Mouse (Mus musculus) cerebellum, adult 9-10 months (tissue): ENCODE results near the gene Tspan10.
"Not testable (repeated sequence)": the region's sequence is repeated elsewhere in the genome, so short reads cannot be mapped to it uniquely, and the experiment has no call there.

Experiments used
- DNase-seq: peaks from one replicate; pipeline ENCODE4 v3.0.0; 2022

The Tspan10 gene

DNA sequence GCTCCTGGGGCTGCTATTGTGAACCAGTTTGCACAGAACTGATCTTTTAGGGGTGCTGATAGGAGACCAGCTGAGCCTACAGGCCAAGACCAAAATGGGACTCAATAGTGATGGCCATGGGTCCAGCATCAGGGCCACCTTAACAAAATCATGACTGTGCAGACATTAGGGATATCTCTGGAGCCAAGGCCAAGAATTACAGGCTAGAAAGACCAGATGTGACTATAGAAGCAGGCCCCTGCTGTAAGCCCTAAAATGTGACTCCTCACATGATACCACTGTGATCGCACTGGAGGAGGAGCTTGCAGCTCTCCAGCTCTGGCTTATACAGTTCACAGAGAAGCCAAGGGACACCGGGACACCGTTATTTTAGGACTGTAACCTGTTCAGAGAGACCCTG is at the start of gene Tspan10:
TSS of gene Tspan10 (plus strand) at position 301 of the 400 bp plus-strand sequence.
- no peak for DNase-seq

DNA sequence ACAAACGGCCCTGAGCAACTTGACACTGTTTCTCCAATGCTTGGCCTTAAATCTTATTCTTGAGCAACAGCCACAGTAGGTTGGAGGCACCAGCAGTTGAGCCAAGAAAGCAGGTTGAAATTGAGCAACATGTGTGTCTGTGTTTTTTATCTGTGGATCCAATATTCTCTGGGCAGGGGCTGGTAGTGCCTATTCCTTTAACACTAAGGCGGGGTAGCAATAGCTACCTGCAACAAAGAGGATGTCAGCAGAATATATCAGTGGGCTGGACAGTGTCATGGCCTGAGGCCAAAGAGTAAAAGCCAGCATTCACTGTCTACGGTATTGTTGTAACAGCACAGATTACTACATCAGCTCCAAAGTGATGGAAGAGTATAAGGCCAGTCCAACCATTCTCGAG is 46.8 kb upstream of the Tspan10 start:
- DNase-seq = no peak

DNA sequence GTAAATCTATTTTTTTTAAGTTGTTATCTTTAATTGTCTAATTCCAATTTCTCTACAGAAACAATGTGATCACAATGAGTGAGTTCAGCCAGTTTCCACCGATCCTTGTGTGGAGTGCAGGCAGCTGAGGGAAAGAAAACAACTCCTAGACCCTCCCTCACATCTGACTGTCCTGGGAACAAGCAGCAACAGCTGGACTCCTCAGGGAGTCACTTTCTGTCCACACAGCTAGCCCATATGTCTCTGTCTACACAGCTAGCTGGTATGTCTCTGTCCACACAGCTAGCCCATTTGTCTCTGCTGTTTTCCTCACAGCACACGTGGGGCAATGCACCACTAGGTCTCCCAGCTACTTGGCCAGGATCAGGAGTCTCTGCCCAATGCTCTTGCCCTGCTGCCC is 44.8 kb upstream of the Tspan10 start:
- no peak for DNase-seq

GRCm38 (mm10) chr11:120399319-120399718 is 43.1 kb upstream of the Tspan10 start:
- no peak for DNase-seq

DNA sequence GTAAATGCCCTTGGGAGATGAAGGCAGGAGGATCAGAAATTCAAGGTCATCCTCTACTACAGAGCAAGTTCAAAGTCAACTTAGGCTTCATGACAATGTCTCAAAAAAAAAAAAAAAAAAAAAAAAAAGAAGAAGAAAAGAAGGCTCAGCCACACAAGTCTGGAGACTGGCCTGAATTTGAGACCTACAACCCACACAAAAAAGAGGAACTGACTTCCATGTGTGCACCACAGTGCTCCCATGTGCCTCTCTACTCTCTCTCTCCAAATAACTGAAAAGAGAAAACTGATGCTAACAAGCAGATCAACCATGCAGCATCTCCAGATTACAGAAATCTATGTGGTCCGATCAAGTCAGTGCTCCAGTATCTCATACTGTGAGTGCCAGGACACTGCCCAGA is 37.6 kb upstream of the Tspan10 start:
- no peak for DNase-seq

- DNase-seq = no peak
These were observed 36.6 kb upstream of the Tspan10 start for GRCm38 (mm10) chr11:120405867-120406266.

DNA sequence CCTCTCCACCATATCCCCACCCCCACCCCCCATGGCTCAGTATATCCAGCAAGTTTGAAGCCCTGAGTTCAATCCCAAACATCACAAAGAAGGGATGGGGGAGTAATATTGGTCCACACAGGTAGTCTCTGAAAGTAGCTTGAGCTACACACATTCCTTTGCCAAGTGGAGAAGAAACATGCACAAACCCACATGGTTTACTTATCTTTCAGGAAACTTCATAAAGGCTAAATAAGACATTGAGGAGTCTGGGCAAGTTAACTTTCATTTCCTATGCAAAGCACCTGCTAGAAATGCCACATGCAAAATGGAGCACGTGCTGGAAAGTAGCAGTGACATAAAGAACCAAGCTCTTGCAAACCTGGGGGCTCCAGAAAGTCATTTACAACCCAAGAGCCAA is 36.0 kb upstream of the Tspan10 start:
- no peak for DNase-seq

GRCm38 (mm10) chr11:120413621-120414020 is 28.8 kb upstream of the Tspan10 start:
- not testable (repeated sequence) for DNase-seq

- no peak for DNase-seq
These were observed 24.6 kb upstream of the Tspan10 start for GRCm38 (mm10) chr11:120417852-120418251.

- DNase-seq = no peak
These were observed 23.9 kb upstream of the Tspan10 start for GRCm38 (mm10) chr11:120418592-120418991.

DNA sequence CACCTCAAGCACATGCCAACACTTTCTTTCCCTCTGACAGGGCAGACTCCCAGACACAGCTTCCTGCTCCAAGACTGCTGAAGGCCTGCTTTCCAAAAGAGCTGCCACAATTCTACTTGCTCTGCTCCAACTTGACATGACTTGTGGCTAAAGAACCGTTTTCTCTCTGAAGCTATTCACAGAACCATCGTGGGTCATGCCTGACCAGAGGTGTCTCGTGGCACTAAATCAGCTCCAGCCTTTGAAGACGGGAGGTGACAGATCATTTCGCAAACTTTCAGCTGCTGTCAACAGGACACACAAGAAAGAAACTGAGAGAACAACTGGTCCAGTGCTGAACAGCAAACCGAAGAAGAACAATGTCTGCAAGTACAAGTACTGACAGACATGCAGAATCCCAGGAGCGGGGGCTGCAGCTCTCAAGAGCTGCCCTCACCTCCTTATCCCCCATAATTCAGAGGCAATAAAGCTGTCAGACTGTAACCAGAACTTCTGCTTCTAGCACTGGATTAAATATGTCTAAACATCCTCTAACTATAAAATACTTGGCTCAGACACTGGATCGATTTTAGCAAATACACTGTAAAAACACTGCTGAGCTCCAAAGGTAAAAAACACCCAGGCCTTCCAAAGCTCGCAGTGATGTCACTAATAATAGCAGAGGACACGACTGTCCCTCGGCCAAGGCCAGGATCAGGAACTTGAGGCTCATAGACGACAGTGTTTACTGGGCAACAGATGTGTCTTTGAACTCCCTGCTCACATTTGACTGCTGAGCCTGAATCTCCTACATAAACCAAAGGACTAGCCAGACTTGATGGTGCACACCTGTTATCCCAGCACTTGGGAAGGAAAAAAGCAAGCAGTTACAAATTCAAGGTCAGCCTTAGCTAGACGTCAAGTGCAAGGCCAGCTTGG is 19.5 kb upstream of the Tspan10 start:
- no peak for DNase-seq

DNA sequence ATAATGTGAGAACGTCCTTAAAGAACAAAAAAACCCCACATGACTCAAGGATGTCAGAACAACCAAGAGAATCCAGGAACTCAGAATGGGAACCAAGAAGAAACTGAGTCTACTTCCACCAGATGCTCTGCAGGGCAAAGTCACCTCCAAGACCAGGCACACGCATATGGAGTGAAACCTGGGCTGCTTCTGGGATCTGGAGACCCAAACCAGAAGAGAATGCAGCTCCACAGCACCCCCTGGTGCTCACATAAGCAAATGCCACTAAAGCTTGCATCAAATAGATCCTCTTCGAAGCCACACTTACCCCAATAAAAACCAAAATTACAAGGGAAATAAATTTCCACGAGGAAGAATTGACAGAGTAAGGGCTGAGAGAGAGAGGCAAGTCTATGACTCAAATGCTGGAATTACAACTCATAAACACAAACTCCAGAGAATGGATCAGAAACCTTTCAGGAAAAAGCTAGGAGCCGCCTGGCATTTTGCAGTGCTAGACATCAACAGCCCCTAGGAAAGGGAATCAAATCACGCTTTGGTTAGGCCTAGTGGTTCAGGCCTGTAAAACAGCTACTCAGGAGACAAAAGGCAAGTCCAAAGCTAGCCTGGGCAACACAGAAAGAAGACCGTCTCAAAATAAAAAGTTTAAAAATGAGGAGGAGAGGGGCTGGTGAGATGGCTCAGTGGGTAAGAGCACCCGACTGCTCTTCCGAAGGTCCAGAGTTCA is 18.7 kb upstream of the Tspan10 start:
- peak; percentile 55 for DNase-seq

GRCm38 (mm10) chr11:120426727-120427126 is 15.7 kb upstream of the Tspan10 start:
- no peak for DNase-seq

- DNase-seq = peak; percentile 82
These were observed 5.1 kb upstream of the Tspan10 start, which contains the start of gene Nploc4 for GRCm38 (mm10) chr11:120437152-120437856. Gene Nploc4 (minus strand): TSS chr11:120437708.

- no peak for DNase-seq
These were observed 4.5 kb upstream of the Tspan10 start for GRCm38 (mm10) chr11:120437857-120438385.

- DNase-seq = no peak
These were observed 379 bp downstream of the Tspan10 start for GRCm38 (mm10) chr11:120442765-120443280.

- no peak for DNase-seq
These were observed 1.7 kb downstream of the Tspan10 start for GRCm38 (mm10) chr11:120444106-120444505.

GRCm38 (mm10) chr11:120445475-120445874 is 3.0 kb downstream of the Tspan10 start:
- DNase-seq = no peak

DNA sequence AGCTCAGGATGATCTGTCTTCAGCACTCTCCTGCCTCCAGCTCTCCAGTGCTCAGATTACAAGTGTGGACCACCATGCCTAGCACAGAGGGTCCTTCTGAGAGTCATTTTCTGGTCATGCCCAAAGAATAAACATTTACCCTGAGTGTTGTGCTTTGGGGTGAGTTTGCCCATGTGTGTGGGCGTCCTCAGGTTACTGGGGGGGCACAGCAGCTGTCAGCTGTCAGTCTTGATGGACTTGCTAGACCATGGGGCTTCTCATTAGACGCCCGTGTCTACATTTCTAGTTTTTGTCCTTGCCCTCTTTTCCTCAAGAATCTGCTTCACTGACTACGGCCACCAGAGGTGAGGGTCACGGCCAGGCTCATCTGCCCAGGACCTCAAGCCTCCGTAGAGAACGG is 4.7 kb downstream of the Tspan10 start:
- no peak for DNase-seq

DNA sequence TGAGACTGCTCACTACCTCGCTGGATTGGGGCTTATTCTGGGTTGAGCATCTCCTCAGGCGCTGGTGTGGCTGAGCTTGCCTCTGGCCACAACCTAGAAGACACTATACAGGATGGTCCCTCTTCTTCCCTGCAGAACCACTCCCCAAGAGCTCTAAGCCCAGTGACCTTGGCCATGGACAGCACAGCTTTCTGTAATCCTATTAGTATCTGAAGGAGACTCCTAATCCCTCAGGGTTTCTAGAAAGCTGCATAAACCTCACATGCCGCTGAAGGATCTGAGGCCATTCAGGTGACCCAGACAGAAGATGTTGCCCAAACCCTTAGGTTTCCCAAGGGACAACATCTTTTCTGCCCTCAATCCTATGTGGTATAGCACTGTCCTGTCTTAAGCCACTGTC is 9.8 kb downstream of the Tspan10 start:
- no peak for DNase-seq

DNA sequence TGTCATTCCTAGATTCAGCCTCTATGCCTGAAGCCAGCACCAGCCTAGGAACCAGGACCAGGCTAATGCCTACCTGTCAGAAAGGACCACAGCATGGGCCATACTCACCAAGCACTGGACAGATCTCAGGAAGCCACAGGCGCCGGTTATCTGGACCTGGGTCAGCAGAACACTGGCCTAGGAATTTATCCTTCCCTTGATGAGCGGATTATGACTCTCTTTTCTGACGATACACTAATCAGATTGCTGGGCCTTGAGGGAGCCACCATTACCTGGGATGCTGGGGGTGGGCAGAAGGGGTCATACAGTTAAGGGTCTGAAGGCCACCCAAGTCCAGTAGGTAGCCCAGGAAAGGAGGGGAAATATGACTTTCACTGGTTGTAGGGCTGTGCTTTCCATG is 10.9 kb downstream of the Tspan10 start, which contains the start of gene Pde6g:
TSS of gene Pde6g (minus strand) at position 195 of the 400 bp plus-strand sequence.
- no peak for DNase-seq

GRCm38 (mm10) chr11:120454965-120455364 is 12.5 kb downstream of the Tspan10 start:
- no peak for DNase-seq

DNA sequence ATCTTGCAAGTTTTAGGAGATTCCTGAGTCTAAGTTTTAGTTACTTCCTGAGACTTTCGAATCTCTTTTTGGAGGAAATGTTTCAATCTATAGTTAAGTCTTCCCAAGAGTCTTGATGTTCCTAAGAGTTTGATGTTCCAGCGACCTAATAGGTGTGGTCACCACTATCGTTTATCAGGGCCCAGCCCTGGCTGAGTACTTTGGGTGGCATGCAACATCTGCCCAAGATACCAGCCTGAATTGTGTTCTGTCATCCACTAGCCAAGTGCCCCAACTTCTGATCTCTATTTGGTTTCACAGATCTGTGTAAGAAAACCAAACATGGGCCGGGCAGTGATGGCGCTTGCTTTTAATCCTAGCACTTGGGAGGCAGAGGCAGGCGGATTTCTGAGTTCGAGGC is 13.0 kb downstream of the Tspan10 start:
- DNase-seq = no peak
